Mouse (Mus musculus) R1 (cell line): ENCODE measurements at regions not wholly inside any gene's neighbourhood (a gene's known extent, or its start where the extent isn't known, plus 50 kb on each side); places are given as distances from the start of the nearest gene placed in this dataset.

Experiments
- DNase-seq: peaks from one replicate; pipeline ENCODE4 v3.0.0-alpha.2; 2018; ENCODE audit warnings: low read depth, low spot score

DNA sequence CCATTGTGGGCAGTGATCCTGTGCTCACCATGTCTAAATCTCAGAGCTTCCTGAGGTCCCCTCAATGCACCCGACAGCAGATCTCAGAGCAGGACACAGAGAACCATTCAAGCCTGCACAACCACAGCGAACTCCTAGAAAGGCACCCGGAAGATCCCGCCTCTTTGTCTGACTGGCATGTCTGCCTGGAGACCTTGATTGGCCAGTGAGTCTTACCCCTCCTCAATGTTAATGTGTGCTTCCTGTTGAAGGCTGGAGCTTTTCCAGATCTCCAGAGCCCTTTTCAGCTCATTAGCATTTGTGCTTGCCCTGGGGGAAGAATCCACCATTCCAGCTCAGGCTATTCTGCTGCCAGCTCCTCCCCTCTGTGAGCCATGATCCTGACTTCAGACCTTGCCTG, 91.8 kb downstream of the 2410141K09Rik start:
- DNase-seq, result peak; percentile 85

DNA sequence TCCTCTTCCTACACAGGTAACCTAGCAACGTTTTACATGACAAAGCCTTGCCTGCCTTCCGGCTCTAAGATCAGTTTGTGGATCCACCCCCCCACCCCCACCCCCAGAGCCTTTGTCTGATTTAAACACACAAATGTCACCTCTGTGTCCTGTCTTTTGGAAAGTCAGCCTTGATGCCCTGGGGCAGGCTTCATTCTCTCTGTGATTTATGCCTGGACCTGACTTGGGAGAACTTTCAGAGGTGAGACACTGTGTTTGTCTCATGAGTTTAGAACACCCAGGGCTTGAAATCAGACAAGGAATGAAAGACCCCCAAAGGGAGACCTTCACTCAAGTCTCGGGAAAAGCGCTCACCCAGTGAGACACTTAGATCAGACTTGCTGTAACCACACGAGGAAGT, 92.9 kb upstream of the Gm10772 start:
- peak; percentile 86 for DNase-seq

DNA sequence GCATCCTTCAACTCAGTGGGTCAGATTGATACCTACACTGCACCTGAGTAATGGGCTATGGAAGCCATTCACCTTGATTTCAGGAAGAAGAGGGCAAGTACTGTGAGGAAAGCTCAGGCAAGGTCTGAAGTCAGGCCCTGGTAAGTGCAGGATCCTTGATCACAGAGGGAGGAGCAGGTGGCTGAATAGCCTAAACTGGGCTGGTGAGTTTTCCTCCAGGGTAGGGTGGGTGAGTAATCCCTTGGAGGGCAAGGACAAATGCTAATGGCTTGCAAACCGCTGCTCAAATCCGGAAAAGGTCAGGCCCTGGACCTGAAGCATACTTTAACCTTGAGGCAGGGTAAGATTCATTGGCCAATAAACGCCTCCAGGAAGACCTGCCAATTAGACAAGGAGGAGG, 84.4 kb upstream of the Gm10772 start:
- peak; percentile 98 for DNase-seq

DNA sequence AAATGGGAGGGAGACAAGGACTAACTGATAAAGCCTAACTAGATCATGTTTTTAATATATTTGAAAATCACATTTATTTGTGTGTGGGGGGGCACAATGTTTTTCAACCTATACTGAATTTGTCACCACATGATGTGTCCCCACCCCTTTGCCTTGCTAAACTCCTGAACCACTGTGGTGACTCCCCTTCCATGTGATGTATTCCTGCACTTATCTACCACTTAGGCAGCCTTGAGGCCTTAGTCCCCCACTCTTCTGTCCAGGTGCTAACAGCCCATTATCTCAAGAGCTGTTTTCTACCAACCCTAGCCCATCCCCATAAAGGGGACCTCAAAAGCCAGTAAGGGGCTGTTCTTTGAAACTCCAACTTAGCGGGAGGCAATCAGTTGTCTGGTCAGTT, 72.5 kb upstream of the Gm10772 start:
- DNase-seq, result peak; percentile 52

DNA sequence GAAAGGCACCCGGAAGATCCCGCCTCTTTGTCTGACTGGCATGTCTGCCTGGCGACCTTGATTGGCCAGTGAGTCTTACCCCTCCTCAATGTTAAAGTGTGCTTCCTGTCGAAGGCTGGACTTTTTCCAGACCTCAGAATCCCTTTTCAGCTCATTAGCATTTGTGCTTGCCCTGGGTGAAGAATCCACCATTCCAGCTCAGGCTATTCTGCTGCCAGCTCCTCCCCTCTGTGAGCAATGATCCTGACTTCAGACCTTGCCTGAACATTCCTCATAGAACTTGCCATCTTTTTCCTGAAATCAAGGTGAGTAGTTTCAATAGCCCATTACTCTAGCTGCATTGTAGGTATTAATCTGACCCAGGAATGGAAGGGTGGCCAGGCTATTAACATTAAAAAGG, 64.0 kb upstream of the Gm10772 start:
- peak; percentile 73 for DNase-seq
